Mouse (Mus musculus) heart, adult 11 months (tissue): ENCODE data around the gene Fam117b.

Experiments
- DNase-seq: peaks from one replicate; pipeline ENCODE4 v3.0.0; 2022

Gene Fam117b

GRCm38 (mm10) chr1:59913869-59914225, 1.0 kb downstream of the Fam117b start:
- DNase-seq = peak; percentile 96

GRCm38 (mm10) chr1:59914799-59915198, 2.0 kb downstream of the Fam117b start:
- DNase-seq = no peak

- DNase-seq = peak; percentile 91
Observed at GRCm38 (mm10) chr1:59915843-59916610, 3.2 kb downstream of the Fam117b start.

- peak; percentile 61 for DNase-seq
Observed at GRCm38 (mm10) chr1:59917401-59917800, 4.6 kb downstream of the Fam117b start.

GRCm38 (mm10) chr1:59918075-59918474, 5.3 kb downstream of the Fam117b start:
- peak; percentile 4 for DNase-seq

- no peak for DNase-seq
Observed at GRCm38 (mm10) chr1:59923201-59923600, 10.4 kb downstream of the Fam117b start.

- DNase-seq = no peak
Observed at GRCm38 (mm10) chr1:59923673-59924072, 10.9 kb downstream of the Fam117b start.

GRCm38 (mm10) chr1:59924411-59924810, 11.6 kb downstream of the Fam117b start:
- peak; percentile 77 for DNase-seq

GRCm38 (mm10) chr1:59926021-59926672, 13.3 kb downstream of the Fam117b start:
- DNase-seq = peak; percentile 83

- DNase-seq = peak; percentile 86
Observed at GRCm38 (mm10) chr1:59927131-59927680, 14.4 kb downstream of the Fam117b start.

- DNase-seq = peak; percentile 31
Observed at GRCm38 (mm10) chr1:59930926-59931325, 18.1 kb downstream of the Fam117b start.

GRCm38 (mm10) chr1:59932991-59933390, 20.2 kb downstream of the Fam117b start:
- DNase-seq = no peak

GRCm38 (mm10) chr1:59941063-59941462, 28.3 kb downstream of the Fam117b start:
- DNase-seq = peak; percentile 11

- peak; percentile 49 for DNase-seq
Observed at GRCm38 (mm10) chr1:59942057-59942790, 29.4 kb downstream of the Fam117b start.

GRCm38 (mm10) chr1:59943825-59944224, 31.0 kb downstream of the Fam117b start:
- peak; percentile 56 for DNase-seq

- DNase-seq = no peak
Observed at GRCm38 (mm10) chr1:59945969-59946368, 33.2 kb downstream of the Fam117b start.

GRCm38 (mm10) chr1:59947509-59947908, 34.7 kb downstream of the Fam117b start:
- DNase-seq = peak; percentile 71

GRCm38 (mm10) chr1:59957206-59957605, 44.4 kb downstream of the Fam117b start:
- DNase-seq = peak; percentile 66

GRCm38 (mm10) chr1:59959941-59960340, 47.1 kb downstream of the Fam117b start:
- no peak for DNase-seq

- peak; percentile 18 for DNase-seq
Observed at GRCm38 (mm10) chr1:59966171-59966785, 53.5 kb downstream of the Fam117b start.

GRCm38 (mm10) chr1:59967291-59967690, 54.5 kb downstream of the Fam117b start:
- DNase-seq = peak; percentile 71

- peak; percentile 16 for DNase-seq
Observed at GRCm38 (mm10) chr1:59986626-59987025, 73.8 kb downstream of the Fam117b start.
